Mouse (Mus musculus): ENCODE results near the gene Gpn3.

GRCm38 (mm10) chr5:122425550-122425949, 53.9 kb downstream of the Gpn3 start:
- TF ChIP-seq ZNF384 (IDR thresholded peaks at IDR 0.05; ENCODE audit: low read depth, low read length) (no peak), MAFK (IDR thresholded peaks at IDR 0.05; ENCODE audit: insufficient read depth, low read depth, low read length) (no peak)

All from ES-E14 (cell line).